Mouse (Mus musculus) gastrocnemius, postnatal 4 days (tissue): Measurements from ENCODE around the gene Magel2. TPM values are rescaled to one million over a fixed set of nuclear protein-coding genes. Genes with fewer than 3 reads are reported as not detected.
A peak's percentile ranks its signal among the peaks of the same experiment; 100 is the strongest.

ENCODE experiments used
- DNase-seq, 2 experiments: peaks; one replicate each; pipeline ENCODE4 v3.0.0; 2021 to 2022; ENCODE audit warnings: low spot score in 2 of 2, mixed read lengths in 2 of 2
- total RNA-seq, 2 experiments: library from RNA; stranded (reverse); gene quantifications; 2 replicates each; pipeline ENCODE4 v1.2.3; 2021

Gene Magel2
- total RNA-seq, 2 experiments from 2014 or later, result 10.6 to 14.3 TPM

DNA sequence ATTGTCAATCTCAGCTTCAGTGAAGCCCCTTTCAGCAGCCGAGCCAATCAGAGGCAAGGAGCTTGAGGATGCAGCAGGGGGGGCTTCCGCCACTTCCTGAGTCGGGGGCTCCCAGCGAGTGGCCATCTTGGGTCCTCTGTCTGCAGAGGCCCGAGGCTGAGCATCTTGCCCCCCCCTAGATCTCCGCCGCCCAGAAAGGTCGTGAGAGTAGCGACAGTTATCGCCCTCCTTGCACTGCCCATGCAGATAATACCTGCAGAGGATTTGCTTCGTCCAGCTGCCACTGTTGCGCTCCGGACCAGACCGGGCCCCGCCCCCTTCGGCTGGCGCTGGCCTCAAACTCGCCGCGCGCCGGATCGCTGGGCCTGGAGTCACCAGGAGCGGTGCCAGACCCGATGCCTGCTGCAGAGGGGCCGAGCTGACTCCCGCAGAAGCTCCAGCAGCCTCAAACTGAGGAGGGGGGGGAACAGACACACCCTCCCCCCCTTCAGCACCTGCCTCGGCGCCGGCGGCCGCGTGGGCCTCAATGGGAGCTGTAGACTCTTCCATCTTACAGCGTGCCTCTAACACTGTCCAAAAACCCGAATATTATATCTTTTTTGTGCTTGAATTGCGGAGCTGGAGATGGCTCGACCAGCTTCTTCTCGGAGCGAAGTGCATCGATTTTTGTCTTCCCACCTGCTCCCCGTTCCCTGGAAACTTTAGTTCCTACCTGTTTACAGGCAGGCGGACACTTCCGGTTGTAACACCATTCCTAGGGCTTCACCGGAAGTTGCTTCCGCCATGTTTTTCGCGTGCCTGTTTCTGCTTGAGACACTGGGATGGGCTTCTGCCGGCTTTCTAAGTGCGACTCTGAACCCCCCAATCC lies 42.9 kb downstream of the Magel2 start, which contains the start of gene Mkrn3:
Gene Mkrn3 (minus strand): TSS at position 647 of the 868 bp plus-strand sequence.
- peak; percentile 47 to 79 for DNase-seq

- DNase-seq, result no peak
These were observed 43.8 kb downstream of the Magel2 start for GRCm38 (mm10) chr7:62420566-62420965.

GRCm38 (mm10) chr7:62423210-62423609 lies 46.4 kb downstream of the Magel2 start:
- no peak for DNase-seq

GRCm38 (mm10) chr7:62428337-62428736 lies 51.5 kb downstream of the Magel2 start:
- DNase-seq, result no peak

Other genes starting within 250 kb of the Magel2 start
- gene Ndn, start 30.4 kb upstream of the Magel2 start, total RNA-seq, result 100 to 1,000 TPM; 140 to 188 TPM
- gene Mkrn3, start 43.1 kb downstream of the Magel2 start, total RNA-seq, result 1 to 10 TPM; 2.2 to 2.9 TPM
- 10 to 100 TPM; 13.1 to 14.2 TPM for gene Peg12, start 87.5 kb downstream of the Magel2 start, total RNA-seq